Mouse (Mus musculus): ENCODE measurements at regions not wholly inside any gene's neighbourhood (a gene's known extent, or its start where the extent isn't known, plus 50 kb on each side); places are given as distances from the start of the nearest gene placed in this dataset.
A peak's percentile ranks its signal among the peaks of the same experiment; 100 is the strongest.
"Not testable (repeated sequence)": the region's sequence is repeated elsewhere in the genome, so short reads cannot be mapped to it uniquely, and the experiment has no call there.

DNA sequence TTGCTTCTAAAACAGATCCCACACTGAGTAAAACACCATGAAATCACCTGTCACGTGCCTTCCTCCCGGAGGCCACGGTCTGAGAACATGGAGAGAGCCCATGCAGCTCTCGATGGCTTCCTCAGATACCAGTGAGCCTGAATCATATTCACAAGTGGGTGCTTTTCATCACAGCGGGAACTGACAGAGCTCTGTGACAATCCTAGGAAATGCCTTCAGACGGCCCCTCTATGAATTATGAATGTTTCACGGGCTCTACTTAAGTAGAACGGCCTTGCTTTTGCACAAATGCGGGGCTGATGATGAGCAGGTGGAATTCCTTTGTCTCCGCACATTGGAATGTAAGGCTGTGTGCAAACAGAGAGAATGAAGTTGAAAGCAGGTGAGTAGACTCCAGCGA is 383.1 kb downstream of the Lrig3 start:
- DNase-seq (ENCODE audit: low spot score), result no peak

DNA sequence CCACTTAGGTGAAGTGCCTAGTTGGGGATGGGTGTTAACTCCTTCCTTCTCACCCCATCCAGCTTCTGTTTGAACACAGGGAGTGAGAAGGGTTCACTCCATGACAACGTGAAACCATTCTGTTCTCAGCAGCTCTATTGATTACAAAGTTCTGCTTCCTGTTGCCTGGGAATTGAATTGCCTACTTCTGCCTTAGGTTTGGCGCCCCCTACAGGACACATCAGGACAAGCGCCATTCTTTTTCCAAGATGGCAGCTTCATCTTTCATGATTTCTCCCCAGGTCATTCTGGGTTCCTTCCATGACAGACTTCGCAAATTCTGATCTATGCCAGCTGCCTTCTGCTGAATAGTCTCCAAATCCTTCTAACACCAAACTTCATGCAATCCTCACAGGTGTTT is 371.5 kb downstream of the Lrig3 start:
- no peak for DNase-seq (ENCODE audit: low spot score)

DNA sequence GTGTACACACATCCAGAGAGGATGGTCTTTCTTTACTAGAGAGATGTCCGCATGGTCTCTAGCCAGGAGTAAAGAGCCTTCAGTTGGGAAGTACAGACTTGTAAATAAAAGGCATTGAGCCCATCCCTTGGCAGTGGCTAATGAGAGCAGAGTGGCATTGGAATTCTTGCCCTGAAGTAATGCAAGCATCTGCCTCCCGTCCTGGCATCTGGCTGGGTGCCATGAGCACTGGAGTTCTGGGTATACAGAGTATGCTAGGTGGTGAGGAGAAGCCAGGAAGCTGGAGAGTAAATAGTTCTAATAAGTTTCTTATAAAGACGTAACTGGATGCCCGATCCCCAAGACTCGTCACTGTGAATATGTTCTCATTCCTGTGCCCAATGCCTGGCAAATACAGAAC is 367.8 kb downstream of the Lrig3 start:
- no peak for DNase-seq (ENCODE audit: low spot score)

DNA sequence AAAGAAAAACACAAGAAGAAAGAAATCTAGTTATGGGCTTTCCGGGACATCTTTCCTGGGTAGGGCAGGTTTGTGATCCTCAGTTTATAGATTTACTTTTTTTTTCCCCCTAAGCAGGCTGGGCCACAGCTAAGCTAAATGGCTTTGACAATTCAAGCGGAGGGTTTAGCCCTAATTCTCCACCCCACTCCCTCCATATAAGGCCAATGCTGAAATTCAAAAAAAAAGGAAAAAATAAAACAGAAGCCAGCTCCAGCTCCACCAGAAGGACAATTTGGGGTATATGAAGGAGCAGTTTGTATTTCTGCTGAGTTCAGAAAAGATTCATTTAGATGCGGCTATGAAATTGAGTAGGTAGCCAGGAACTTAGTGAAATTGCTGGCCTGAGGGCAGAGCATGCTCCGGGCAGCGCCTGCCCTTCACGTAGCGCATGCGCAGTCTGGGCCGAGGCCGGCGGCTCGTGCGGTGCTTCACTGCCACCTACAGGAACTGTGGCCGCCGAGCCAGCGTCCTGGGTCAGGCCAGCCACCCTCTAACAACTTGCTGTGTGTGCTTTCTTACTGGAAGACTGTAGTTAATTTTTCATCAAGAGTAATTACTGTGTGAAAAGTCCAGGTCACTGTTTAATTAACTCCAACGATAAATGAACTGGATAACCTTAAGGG is 364.5 kb downstream of the Lrig3 start:
- DNase-seq (ENCODE audit: low spot score), result peak; percentile 69

DNA sequence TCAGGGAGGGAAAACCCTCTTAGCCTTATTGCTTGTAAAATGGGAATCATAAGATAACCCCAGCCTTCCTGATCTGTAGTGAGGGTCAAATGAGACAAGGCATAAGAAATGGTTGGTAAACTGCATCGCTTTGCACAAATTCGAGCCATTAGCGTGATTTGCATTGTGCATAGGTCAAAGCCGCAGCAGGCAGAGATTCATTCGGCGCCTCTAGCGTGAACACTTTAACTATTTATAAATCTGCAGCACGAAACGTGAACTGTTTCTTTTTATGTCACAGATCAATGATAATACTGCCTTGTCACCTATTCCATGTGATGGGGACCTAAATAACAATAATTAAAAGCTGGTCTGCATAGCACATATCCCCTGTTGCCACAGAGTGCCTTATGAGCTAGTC is 354.9 kb downstream of the Lrig3 start:
- no peak for DNase-seq (ENCODE audit: low spot score)

DNA sequence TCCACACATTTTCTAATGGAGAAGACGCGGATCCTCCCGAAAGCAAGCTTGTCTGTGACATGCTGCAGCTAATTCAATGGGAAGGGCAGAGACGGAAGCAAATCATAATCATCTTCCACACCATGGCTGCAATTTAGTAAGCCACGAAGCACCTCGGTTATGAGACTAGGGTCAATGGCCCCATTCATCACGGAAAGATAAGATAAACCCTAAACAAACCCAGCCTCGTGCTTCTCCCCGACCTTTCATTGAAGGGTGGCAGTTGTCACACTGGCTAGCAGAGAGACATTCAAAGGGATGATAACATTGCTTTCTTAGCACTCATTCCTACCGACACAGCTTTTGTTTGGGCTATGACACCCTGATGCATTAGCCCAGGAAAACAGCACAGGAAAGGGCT is 353.8 kb downstream of the Lrig3 start:
- no peak for DNase-seq (ENCODE audit: low spot score)

DNA sequence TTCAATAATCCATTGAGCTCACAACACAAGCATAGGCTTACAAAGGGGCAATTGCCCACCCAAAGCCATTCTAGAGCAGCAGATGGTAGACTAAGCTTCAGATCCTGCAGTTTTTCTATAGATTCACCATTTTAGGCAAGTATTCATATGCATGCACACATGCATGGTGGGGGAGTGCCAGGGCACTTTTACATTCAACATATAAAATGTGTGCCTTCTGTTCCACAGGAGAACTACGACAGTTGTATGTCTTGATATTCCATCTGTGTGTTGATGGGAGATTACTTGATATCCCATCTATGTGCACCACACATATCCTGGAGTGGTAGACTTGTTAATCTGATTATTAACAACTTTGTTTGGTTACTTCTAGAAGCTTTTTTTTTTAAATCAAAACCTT is 334.0 kb downstream of the Lrig3 start:
- DNase-seq (ENCODE audit: low spot score), result no peak

DNA sequence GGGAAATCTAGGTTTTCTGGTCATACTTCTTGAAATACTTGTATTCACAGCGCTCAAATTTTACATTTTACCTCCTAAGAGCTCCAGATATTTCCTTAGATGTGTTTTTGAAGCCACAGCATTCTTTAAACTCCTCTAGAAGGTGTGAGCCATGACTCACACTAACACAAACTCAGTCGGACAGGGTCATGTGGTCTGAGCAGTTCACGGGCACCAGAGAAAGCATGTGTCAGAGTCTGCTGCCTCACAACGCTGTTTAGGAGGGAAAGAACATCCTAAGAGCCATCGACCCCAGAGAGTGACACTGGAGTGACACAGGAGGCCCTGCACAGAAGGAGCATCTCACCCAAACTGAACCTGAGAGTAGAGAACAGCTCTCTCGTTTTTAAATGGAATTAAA is 332.2 kb downstream of the Lrig3 start:
- DNase-seq (ENCODE audit: low spot score), result no peak

DNA sequence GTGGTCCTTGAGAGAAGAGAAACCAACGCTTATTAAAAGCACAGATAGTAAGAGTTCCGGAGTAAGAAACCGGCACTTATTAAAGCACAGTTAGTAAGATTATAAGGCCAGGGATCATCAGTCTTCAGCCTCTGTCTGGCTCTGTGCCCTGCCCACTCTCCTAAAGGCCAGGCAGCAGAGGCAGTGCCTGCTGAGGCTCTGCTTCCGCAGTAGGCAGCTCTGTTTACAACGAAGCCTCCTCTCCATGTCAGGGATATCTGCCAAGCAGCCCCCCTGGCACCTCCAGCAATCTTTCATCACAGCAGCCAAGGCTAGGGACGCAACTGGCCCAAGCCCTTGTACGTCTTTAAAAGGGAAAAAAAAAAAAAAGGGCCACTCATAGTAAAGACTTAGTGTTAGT is 329.9 kb downstream of the Lrig3 start:
- no peak for DNase-seq (ENCODE audit: low spot score)

DNA sequence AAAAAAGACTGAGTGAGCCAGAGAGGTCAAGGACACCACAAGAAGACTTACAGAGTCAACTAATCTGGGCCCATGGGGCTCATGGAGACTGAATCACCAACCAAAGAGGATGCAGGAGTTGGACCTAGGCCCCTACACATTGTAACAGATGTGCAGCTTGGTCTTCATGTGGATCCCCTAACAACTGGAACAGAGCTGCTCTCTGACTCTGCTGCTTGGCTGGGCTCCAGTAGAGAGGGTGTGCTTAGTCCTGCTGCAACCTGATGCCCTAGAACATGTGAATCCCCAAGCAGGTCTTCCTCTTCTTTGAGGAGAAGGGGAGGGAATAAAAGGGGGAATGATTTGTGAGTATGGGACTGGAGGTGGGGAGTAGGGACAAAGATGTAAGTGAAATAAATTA is 325.8 kb downstream of the Lrig3 start:
- no peak for DNase-seq (ENCODE audit: low spot score)

DNA sequence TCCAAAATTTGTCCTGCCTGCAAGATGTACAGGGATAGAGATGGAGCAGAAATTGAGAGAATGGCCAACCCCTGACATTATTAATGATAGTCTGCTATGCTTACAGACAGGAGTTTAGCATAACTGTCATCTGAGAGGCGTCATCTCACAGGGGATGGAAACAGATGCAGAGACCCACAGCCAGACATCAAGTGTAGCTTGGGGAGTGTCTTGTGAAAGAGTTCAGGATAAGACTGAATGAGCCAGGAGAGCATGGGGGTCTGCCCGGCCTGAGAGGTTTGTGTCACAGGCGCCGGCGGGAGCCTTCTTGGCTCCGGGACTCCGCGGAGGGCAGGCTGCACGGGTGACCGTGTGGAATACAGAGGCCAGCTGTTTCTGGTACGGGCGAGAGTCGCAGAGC is 319.1 kb downstream of the Lrig3 start:
- not testable (repeated sequence) for DNase-seq (ENCODE audit: low spot score)

DNA sequence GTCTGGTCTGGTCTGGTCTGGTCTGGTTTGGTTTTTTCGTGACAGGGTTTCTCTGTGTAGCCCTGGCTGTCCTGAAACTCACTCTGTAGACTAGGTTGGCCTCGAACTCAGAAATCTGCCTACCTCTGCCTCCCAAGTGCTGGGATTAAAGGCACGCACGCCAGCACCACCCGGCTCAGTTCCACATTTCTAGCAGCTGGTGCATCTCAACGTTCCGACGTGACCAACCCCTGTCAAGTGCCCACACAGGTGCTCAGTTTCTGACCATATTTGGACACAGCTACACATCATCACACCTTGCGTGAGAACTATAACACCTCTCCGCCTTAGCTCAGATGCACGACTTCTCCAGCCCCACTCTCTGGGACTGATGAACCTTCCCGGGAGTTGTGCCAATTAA is 304.4 kb downstream of the Lrig3 start:
- no peak for DNase-seq (ENCODE audit: low spot score)

DNA sequence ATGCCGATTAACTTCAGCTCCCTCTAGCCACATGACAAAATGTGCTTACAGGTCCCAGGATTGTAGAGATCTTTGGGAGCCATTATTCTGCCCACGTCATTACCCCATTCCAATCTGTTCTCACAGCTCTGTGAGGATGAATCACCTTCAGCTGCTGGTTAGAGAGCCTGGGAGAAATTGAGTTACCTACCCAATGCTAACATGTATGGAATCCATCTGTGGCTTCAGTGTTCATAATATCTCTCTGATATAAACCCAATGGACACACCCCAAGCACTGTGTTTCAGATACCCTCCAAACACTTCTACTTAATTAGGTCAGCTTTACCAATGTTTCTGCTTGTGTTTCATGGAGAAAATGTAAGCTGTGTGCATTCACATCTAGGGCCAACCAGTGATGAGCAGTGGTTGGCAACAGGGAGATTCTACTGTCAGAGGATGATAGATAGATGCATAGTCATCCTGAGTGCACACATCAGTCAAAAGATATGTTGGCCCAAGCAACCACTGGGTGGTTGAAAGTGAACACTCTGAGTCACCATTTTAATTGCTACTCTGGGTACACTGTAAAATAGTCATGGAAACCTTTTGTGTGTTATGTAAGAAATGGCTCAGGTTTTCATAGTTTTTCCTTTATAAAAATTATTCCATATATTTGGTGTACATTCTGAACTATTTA is 301.5 kb downstream of the Lrig3 start:
- DNase-seq (ENCODE audit: low spot score), result no peak

DNA sequence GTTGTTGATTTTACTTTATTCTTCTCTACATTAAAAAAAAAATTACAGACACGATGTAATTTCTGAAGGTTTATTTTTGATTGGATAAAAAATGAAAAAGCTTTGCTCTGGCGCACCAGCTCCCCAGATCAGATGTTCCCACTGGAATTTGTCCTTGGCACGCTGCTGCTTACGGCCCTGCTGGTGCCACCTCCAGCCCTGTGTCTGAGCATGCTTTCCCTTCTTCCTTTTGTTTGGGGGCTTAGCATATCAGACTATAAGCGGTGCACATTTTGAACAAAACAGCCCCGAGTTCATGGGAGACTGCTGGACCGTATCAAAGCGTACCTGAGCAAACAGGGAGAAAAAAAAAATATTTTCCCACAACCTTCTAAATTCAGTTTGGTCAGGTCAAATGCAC is 291.2 kb downstream of the Lrig3 start:
- no peak for DNase-seq (ENCODE audit: low spot score)

DNA sequence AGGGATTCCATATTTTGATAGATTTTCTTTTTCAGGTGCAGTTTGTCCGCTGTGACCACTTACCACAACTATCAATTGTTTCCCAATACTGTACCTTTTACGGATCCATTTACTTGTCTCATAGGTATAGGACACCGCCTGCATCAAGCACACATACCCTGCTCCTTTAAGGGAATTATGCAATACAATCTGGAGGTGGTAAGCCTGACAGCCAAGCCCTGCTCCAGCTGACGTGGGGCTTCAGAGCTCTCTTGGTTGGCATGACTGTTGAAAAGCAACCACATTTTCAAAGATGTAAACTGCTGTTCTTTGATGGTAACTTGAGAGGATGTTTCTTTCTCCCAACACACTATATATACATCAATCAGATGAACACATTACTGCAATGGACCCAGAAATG is 288.2 kb downstream of the Lrig3 start:
- no peak for DNase-seq (ENCODE audit: low spot score)

DNA sequence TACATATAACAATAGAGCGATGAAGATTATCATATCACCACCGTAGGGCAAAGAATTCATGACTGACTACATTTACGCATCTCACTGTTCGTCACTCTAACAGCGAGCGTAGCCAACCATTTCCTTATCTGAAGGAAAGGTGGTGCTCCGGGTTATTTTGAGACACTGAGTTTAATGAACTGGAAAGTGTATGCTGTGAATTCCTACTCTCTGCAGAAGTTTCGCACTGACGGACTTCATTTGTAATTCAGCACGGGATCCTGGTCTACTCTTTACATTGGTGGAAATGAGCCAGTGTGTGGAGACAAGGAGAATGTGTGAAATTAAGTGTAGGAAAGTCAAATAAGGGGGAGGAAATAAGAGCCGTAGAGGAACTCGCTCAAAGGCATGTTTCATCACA is 283.2 kb downstream of the Lrig3 start:
- DNase-seq (ENCODE audit: low spot score), result no peak

DNA sequence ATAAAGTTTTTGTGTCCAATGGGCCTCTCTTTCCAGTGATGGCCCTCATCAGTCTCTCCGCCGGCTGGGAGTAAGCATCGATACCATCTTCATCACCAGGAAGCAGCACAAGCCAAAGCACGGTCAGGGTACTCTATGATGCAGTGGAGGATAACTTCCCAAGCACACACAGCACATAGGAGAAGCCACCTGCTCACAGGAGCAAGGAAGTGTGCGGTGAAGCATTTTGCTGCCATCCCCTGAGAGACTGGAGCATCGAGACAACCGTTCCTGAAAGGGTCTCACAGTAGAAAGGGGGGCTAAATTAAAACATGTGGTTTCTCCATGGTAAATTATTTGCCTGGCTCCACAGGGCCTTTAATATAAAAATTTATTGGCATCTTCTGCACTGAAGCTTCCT is 277.1 kb downstream of the Lrig3 start:
- DNase-seq (ENCODE audit: low spot score), result no peak

DNA sequence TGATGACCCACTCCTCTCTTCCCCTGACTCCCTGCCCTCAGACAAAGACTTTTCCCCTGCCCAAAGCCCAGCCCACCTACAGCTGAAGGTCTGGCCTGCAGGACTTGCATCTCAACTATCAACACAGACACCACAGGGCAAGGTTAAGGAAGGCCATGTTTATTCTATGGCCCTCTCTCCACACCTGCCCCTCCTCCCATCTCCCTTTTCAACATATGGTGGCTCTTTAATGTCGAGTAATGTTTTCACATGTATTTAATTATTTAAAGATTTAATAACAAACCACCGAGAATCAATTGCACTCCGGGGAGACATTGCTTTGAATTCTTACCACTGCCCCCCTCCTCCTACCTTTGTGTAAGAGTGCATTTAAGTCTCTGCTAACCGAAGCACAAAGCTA is 273.6 kb downstream of the Lrig3 start:
- DNase-seq (ENCODE audit: low spot score), result no peak

All from layer of hippocampus, adult 9-10 months (tissue).